ENCODE assay signal across 8 mouse cellular contexts in the genomic region with DNA sequence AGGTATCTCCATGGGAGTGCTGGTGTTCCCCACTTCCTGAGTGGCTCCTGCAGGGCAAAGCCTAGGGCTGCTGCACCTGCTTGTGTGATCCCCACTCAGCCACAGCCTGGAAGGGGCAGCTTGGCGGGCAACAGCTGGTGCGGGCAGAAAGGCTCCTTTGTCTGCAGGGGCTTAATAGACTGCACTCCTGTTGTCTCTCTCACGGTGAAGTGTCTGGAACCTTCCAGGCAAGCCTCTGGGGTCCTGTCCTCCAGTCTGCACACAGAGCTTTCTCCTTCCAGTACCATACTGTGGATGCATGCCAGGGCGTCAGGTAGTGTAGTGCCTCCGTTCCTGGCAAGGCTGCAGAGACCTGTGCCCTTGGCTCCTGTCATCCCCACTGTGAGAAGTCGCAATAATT. TPM values are rescaled to one million over a fixed set of nuclear protein-coding genes. Genes with fewer than 3 reads are reported as not detected.
DNase-seq lines count a peak whose midpoint lies in the region; ATAC-seq and TF ChIP-seq lines count a peak whose summit lies in the region.

No protein-coding gene starts in this region.

- TF ChIP-seq CTCF in thymus, adult 2 months (IDR thresholded peaks at IDR 0.05; ENCODE audit: borderline replicate concordance, control insufficient read depth, extremely low read depth, insufficient read depth, low read length, poor library complexity), result no peak

- peak; percentile 57 to 58 for DNase-seq in cerebellum, adult 18-20 months
- DNase-seq in cerebellum, postnatal 4 days (ENCODE audit: low spot score in 2 of 2), result no peak
- no peak for DNase-seq in thymus, adult 2 months
- no peak for DNase-seq in thymus, adult 18-20 months
- DNase-seq in embryo, embryonic 10.5 days (ENCODE audit: low spot score), result no peak
- DNase-seq in gastrocnemius, postnatal 36 days, result no peak
- DNase-seq in urinary bladder, postnatal 25 days (ENCODE audit: low spot score), result no peak

- H3K36me3 ChIP-seq in thymus, adult 2 months (ENCODE audit: control insufficient read depth, insufficient read depth, low read length), result no peaks in the 10 kb centered on the region
- H3K36me3 ChIP-seq in limb, embryonic 15.5 days, result peaks cover 44% of the 10 kb centered on the region

- TF ChIP-seq POLR2A in thymus, adult 2 months (IDR thresholded peaks at IDR 0.05; ENCODE audit: control insufficient read depth, extremely low read depth, insufficient read depth, low read length, poor library complexity), result no peak

- peaks cover 29% of the 10 kb centered on the region for H3K4me1 ChIP-seq in thymus, adult 2 months (replicated peaks; ENCODE audit: control insufficient read depth, insufficient read depth, low read length)
- peaks cover 46% of the 10 kb centered on the region for H3K4me1 ChIP-seq in limb, embryonic 15.5 days

- H3K27me3 ChIP-seq in thymus, adult 2 months (ENCODE audit: control insufficient read depth, insufficient read depth, low read length), result no peaks in the 10 kb centered on the region
- H3K27me3 ChIP-seq in limb, embryonic 15.5 days, result no peaks in the 10 kb centered on the region

- no peaks in the 10 kb centered on the region for H3K9me3 ChIP-seq in limb, embryonic 15.5 days

- no peak for ATAC-seq in limb, embryonic 15.5 days (ENCODE audit: insufficient number of reproducible peaks, low FRiP score, low TSS enrichment, low read depth)

- no peak overlapping the region for H3K4me3 ChIP-seq in thymus, adult 2 months (ENCODE audit: control insufficient read depth, insufficient read depth, low read length)
- H3K4me3 ChIP-seq in limb, embryonic 15.5 days, result peak overlapping the region; percentile 93

- H3K9ac ChIP-seq in limb, embryonic 15.5 days, result 0 out of 2 replicates have a peak overlapping the region, but pooled peaks have one; percentile 91

- peak overlapping the region; percentile 87 for H3K4me2 ChIP-seq in limb, embryonic 15.5 days

- 0 out of 2 replicates have a peak overlapping the region, but pooled peaks have one; percentile 1 for H3K27ac ChIP-seq in thymus, adult 2 months (ENCODE audit: control insufficient read depth, insufficient read depth, low read length)
- peak overlapping the region; percentile 54; the same call in 1 of the 2 replicates for H3K27ac ChIP-seq in limb, embryonic 15.5 days

- WGBS in thymus, adult 2 months, result 43% methylated on average over 6 of the region's 6 CpGs
- 57% methylated on average over 6 of the region's 6 CpGs for WGBS in limb, embryonic 15.5 days

- intact Hi-C loops in gastrocnemius, postnatal 36 days (cut with DNase I), result no loop called here

RNA-seq across cellular contexts. Expression of gene Stk11, which starts 2.9 kb away (rescaled TPM):
- 265 and 270 TPM in 2 replicates for polyA plus RNA-seq in thymus, adult 2 months (2012; rRNA removed)
- 15.2 and 16.6 TPM in 2 replicates for polyA plus RNA-seq in limb, embryonic 15.5 days (2015; fragmentation: Nextera tagmentation; extraction: Ambion mirVana)
- total RNA-seq in gastrocnemius, postnatal 36 days (2021), result 100 to 1,000 TPM; 120 to 135 TPM

RNA-seq across cellular contexts. Expression of gene Sbno2, which starts 13.2 kb away (rescaled TPM):
- polyA plus RNA-seq in thymus, adult 2 months (2012; rRNA removed), result 127 and 138 TPM in 2 replicates
- polyA plus RNA-seq in limb, embryonic 15.5 days (2015; fragmentation: Nextera tagmentation; extraction: Ambion mirVana), result 19.7 and 19.8 TPM in 2 replicates
- 1 to 10 TPM; 4.5 to 7.3 TPM for total RNA-seq in gastrocnemius, postnatal 36 days (2021)

RNA-seq across cellular contexts. Expression of gene Atp5d, which starts 19.9 kb away (rescaled TPM):
- polyA plus RNA-seq in thymus, adult 2 months (2012; rRNA removed), result 1,163 and 1,361 TPM in 2 replicates
- 494 and 537 TPM in 2 replicates for polyA plus RNA-seq in limb, embryonic 15.5 days (2015; fragmentation: Nextera tagmentation; extraction: Ambion mirVana)
- total RNA-seq in gastrocnemius, postnatal 36 days (2021), result 100 to 1,000 TPM; 600 to 616 TPM

RNA-seq across cellular contexts. Expression of gene Cbarp, which starts 22.1 kb away (rescaled TPM):
- polyA plus RNA-seq in thymus, adult 2 months (2012; rRNA removed), result 34.0 and 37.7 TPM in 2 replicates
- polyA plus RNA-seq in limb, embryonic 15.5 days (2015; fragmentation: Nextera tagmentation; extraction: Ambion mirVana), result 5.9 and 6.8 TPM in 2 replicates
- 1 to 10 TPM; 1.4 to 2.1 TPM for total RNA-seq in gastrocnemius, postnatal 36 days (2021)

RNA-seq across cellular contexts. Expression of gene Midn, which starts 29.5 kb away (rescaled TPM):
- 342 and 374 TPM in 2 replicates for polyA plus RNA-seq in thymus, adult 2 months (2012; rRNA removed)
- polyA plus RNA-seq in limb, embryonic 15.5 days (2015; fragmentation: Nextera tagmentation; extraction: Ambion mirVana), result 13.4 and 14.0 TPM in 2 replicates
- 10 to 100 TPM; 37.6 to 49.3 TPM for total RNA-seq in gastrocnemius, postnatal 36 days (2021)

Comparison
In these comparisons a context has a peak if more than half of its experiments do, and no peak if none do; other contexts are left out.
1. DNase-seq: peak in cerebellum, adult 18-20 months (2 of 2); none in cerebellum, postnatal 4 days (0 of 2), thymus, adult 2 months (single experiment), thymus, adult 18-20 months (0 of 2), embryo, embryonic 10.5 days (single experiment), gastrocnemius, postnatal 36 days (0 of 2) and urinary bladder, postnatal 25 days (single experiment).
2. RNA of gene Stk11, which starts 2.9 kb away (polyA plus RNA-seq): 265 to 270 TPM in thymus, adult 2 months; 15.2 to 16.6 TPM in limb, embryonic 15.5 days; every median in the first group is over 10 times any median in the second.